Mouse (Mus musculus) heart, postnatal 0 days (tissue): Measurements from ENCODE around the gene Cmc1.

Experiments
- CTCF ChIP-seq: IDR thresholded peaks from 2 replicates; pipeline ENCODE4 v1.5.1; 2016; ENCODE audit warnings: antibody characterized with exemption, control low read depth, low read depth
- EP300 ChIP-seq: IDR thresholded peaks from 2 replicates; pipeline ENCODE4 v1.6.1; 2016; ENCODE audit warnings: antibody characterized with exemption, low read depth

- no peak for TF ChIP-seq CTCF
- no peak for TF ChIP-seq EP300
Observed at GRCm38 (mm10) chr9:118101802-118102201, 48.2 kb downstream of the Cmc1 start.
